Mouse (Mus musculus): ENCODE measurements around the gene E2f8. TPM values are rescaled to one million over a fixed set of nuclear protein-coding genes. Genes with fewer than 3 reads are reported as not detected.

The E2f8 gene
- polyA plus RNA-seq, 1 experiment from 2014 or later, result 29.1 TPM

DNA sequence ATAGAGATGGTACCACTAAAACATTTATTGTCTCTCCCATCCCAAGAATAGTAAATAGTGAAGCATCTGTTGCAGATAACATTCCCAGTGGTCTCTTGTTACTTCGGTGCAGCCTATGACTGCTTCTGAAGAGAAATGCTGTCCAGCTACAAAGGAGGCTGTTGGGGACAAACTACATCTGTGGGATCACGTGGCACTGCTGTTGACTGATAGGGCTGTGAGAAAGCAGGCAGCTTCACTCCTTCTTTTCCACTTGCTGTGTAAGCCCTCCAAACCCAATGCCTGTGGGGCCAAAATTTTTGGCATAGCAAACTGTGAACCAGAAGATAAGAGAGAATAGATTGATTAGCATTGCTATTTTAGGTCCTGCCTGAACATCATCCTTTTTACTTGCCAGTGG lies 51.0 kb downstream of the E2f8 start:
- no peak overlapping the region for H3K4me2 ChIP-seq (ENCODE audit: low read depth, low read length, severe bottlenecking)
- no peaks in the 10 kb centered on the region for H3K27me3 ChIP-seq (ENCODE audit: control insufficient read depth, insufficient read depth, low read length)
- H3K4me3 ChIP-seq (ENCODE audit: low read depth, low read length), result no peak overlapping the region
- peaks cover 9% of the 10 kb centered on the region; the same call in 1 of the 2 replicates for H3K36me3 ChIP-seq (ENCODE audit: control insufficient read depth, insufficient read depth, low read length)
- ATAC-seq (replicated peaks; ENCODE audit: low FRiP score), result no peak
- H3K9me3 ChIP-seq (ENCODE audit: control insufficient read depth, low read length), result no peaks in the 10 kb centered on the region
- WGBS, result 78% methylated on average over 2 of the region's 2 CpGs
- peaks cover 4% of the 10 kb centered on the region; the same call in 1 of the 2 replicates for H3K4me1 ChIP-seq (replicated peaks; ENCODE audit: control insufficient read depth, insufficient read depth, low read length)
- no peak overlapping the region for H3K27ac ChIP-seq (ENCODE audit: low read depth, low read length)
- H3K9ac ChIP-seq (ENCODE audit: low read length), result no peak overlapping the region
- DNase-seq (ENCODE audit: low spot score), result no peak

DNA sequence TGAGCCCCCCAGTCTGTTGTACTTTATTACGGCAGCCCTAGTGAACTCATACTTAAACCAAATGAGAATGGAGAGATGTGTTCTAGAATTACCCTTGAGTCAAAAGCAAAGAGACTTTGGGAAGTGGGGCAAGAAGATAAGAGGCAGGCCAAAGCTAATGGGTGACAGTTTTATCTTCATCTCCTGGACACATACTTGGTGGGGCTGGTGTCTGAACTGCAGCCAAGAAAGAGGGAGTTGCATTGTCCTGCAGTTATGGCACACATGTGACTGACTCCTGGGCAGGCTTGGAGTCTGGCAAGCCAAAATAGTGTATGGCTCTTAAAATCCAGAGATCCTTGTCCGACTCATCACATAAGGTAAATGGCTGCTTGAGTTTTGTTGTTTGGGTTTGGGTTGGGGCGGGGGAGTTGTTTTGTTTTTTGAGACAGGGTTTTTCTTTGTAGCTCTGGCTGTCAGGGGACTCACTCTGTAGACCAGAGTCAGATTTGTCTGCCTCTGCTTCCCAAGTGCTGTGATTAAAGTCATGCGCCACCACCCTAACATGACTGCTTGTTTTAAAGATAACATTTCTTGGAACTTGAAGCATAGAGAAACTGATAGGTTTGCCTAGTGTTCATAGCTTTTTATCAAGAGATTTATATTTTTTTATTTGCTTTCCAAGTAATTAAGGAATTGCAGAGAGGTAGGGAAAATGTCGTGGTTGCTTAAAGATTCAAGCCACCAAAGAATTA lies 52.1 kb downstream of the E2f8 start:
- peaks cover 10% of the 10 kb centered on the region; the same call in 1 of the 2 replicates for H3K36me3 ChIP-seq (ENCODE audit: control insufficient read depth, insufficient read depth, low read length)
- DNase-seq (ENCODE audit: low spot score), result no peak
- H3K27me3 ChIP-seq (ENCODE audit: control insufficient read depth, insufficient read depth, low read length), result no peaks in the 10 kb centered on the region
- no peak overlapping the region for H3K4me2 ChIP-seq (ENCODE audit: low read depth, low read length, severe bottlenecking)
- H3K4me3 ChIP-seq (ENCODE audit: low read depth, low read length), result no peak overlapping the region
- H3K9ac ChIP-seq (ENCODE audit: low read length), result no peak overlapping the region
- no peaks in the 10 kb centered on the region for H3K4me1 ChIP-seq (replicated peaks; ENCODE audit: control insufficient read depth, insufficient read depth, low read length)
- no peak for ATAC-seq (replicated peaks; ENCODE audit: low FRiP score)
- WGBS, result 81% methylated on average over 5 of the region's 5 CpGs
- H3K9me3 ChIP-seq (ENCODE audit: control insufficient read depth, low read length), result no peaks in the 10 kb centered on the region
- no peak overlapping the region for H3K27ac ChIP-seq (ENCODE audit: low read depth, low read length)

GRCm38 (mm10) chr7:48825170-48825569 lies 56.2 kb downstream of the E2f8 start:
- no peak overlapping the region for H3K4me3 ChIP-seq (ENCODE audit: low read depth, low read length)
- no peak for ATAC-seq (replicated peaks; ENCODE audit: low FRiP score)
- peaks cover 10% of the 10 kb centered on the region; the same call in 1 of the 2 replicates for H3K36me3 ChIP-seq (ENCODE audit: control insufficient read depth, insufficient read depth, low read length)
- H3K9ac ChIP-seq (ENCODE audit: low read length), result no peak overlapping the region
- no peak overlapping the region for H3K4me2 ChIP-seq (ENCODE audit: low read depth, low read length, severe bottlenecking)
- DNase-seq (ENCODE audit: low spot score), result no peak
- H3K27me3 ChIP-seq (ENCODE audit: control insufficient read depth, insufficient read depth, low read length), result no peaks in the 10 kb centered on the region
- WGBS, result 94% methylated on average over 6 of the region's 6 CpGs
- no peak overlapping the region for H3K27ac ChIP-seq (ENCODE audit: low read depth, low read length)
- H3K4me1 ChIP-seq (replicated peaks; ENCODE audit: control insufficient read depth, insufficient read depth, low read length), result no peaks in the 10 kb centered on the region
- H3K9me3 ChIP-seq (ENCODE audit: control insufficient read depth, low read length), result no peaks in the 10 kb centered on the region

DNA sequence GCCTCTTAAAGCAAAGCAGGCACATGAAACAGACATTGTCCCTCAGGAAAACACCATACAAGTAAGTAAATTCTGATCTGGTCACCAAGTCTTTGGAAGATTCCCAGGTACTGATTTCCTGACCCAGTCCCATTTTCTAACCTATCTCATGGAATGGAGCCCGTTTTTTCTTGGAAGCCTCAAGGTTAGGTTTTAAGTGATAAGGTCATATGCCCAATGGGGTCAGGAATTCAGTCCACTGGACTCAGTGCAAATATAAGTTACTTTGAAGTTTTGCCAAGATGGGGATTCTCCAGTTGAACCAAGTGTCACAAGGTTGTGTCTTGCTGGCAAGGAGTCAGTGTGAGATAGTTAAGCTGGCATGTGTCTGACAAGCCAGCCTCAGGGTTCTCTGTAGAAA lies 56.7 kb downstream of the E2f8 start:
- H3K9ac ChIP-seq (ENCODE audit: low read length), result no peak overlapping the region
- H3K9me3 ChIP-seq (ENCODE audit: control insufficient read depth, low read length), result no peaks in the 10 kb centered on the region
- H3K27me3 ChIP-seq (ENCODE audit: control insufficient read depth, insufficient read depth, low read length), result no peaks in the 10 kb centered on the region
- no peak for DNase-seq (ENCODE audit: low spot score)
- no peak overlapping the region for H3K4me3 ChIP-seq (ENCODE audit: low read depth, low read length)
- no peak overlapping the region for H3K4me2 ChIP-seq (ENCODE audit: low read depth, low read length, severe bottlenecking)
- WGBS, result 92% methylated on average over 1 of the region's 1 CpGs
- H3K27ac ChIP-seq (ENCODE audit: low read depth, low read length), result no peak overlapping the region
- peaks cover 10% of the 10 kb centered on the region; the same call in 1 of the 2 replicates for H3K36me3 ChIP-seq (ENCODE audit: control insufficient read depth, insufficient read depth, low read length)
- H3K4me1 ChIP-seq (replicated peaks; ENCODE audit: control insufficient read depth, insufficient read depth, low read length), result no peaks in the 10 kb centered on the region
- ATAC-seq (replicated peaks; ENCODE audit: low FRiP score), result no peak

GRCm38 (mm10) chr7:48823621-48824020 lies 57.8 kb downstream of the E2f8 start:
- H3K4me2 ChIP-seq (ENCODE audit: low read depth, low read length, severe bottlenecking), result no peak overlapping the region
- H3K9me3 ChIP-seq (ENCODE audit: control insufficient read depth, low read length), result no peaks in the 10 kb centered on the region
- ATAC-seq (replicated peaks; ENCODE audit: low FRiP score) (no peak), DNase-seq (ENCODE audit: low spot score) (no peak)
- H3K27me3 ChIP-seq (ENCODE audit: control insufficient read depth, insufficient read depth, low read length), result no peaks in the 10 kb centered on the region
- WGBS, result 97% methylated on average over 3 of the region's 3 CpGs
- peaks cover 10% of the 10 kb centered on the region; the same call in 1 of the 2 replicates for H3K36me3 ChIP-seq (ENCODE audit: control insufficient read depth, insufficient read depth, low read length)
- no peak overlapping the region for H3K4me3 ChIP-seq (ENCODE audit: low read depth, low read length)
- H3K4me1 ChIP-seq (replicated peaks; ENCODE audit: control insufficient read depth, insufficient read depth, low read length), result no peaks in the 10 kb centered on the region
- no peak overlapping the region for H3K9ac ChIP-seq (ENCODE audit: low read length)
- no peak overlapping the region for H3K27ac ChIP-seq (ENCODE audit: low read depth, low read length)

- DNase-seq (ENCODE audit: low spot score) (no peak), ATAC-seq (replicated peaks; ENCODE audit: low FRiP score) (no peak)
- no peak overlapping the region for H3K4me2 ChIP-seq (ENCODE audit: low read depth, low read length, severe bottlenecking)
- H3K9me3 ChIP-seq (ENCODE audit: control insufficient read depth, low read length), result no peaks in the 10 kb centered on the region
- no peaks in the 10 kb centered on the region for H3K4me1 ChIP-seq (replicated peaks; ENCODE audit: control insufficient read depth, insufficient read depth, low read length)
- 69% methylated on average over 5 of the region's 5 CpGs for WGBS
- peaks cover 8% of the 10 kb centered on the region; the same call in 1 of the 2 replicates for H3K36me3 ChIP-seq (ENCODE audit: control insufficient read depth, insufficient read depth, low read length)
- H3K27ac ChIP-seq (ENCODE audit: low read depth, low read length), result no peak overlapping the region
- H3K4me3 ChIP-seq (ENCODE audit: low read depth, low read length), result no peak overlapping the region
- no peak overlapping the region for H3K9ac ChIP-seq (ENCODE audit: low read length)
- no peaks in the 10 kb centered on the region for H3K27me3 ChIP-seq (ENCODE audit: control insufficient read depth, insufficient read depth, low read length)
Measured at GRCm38 (mm10) chr7:48821654-48822053, 59.7 kb downstream of the E2f8 start.

Other genes with a start within 250 kb of the E2f8 start
- gene Mrgprb3, start 237.8 kb downstream of the E2f8 start, polyA plus RNA-seq (2014; fragmentation: Nextera tagmentation; extraction: Ambion mirVana), result not detected in 2 replicates
- 35.3 and 37.5 TPM in 2 replicates for gene Zdhhc13, start 92.6 kb downstream of the E2f8 start, polyA plus RNA-seq (2014; fragmentation: Nextera tagmentation; extraction: Ambion mirVana)
- gene Csrp3, start 33.6 kb downstream of the E2f8 start, polyA plus RNA-seq (2014; fragmentation: Nextera tagmentation; extraction: Ambion mirVana), result not detected in 2 replicates
- 6.9 and 7.2 TPM in 2 replicates for gene Nav2, start 27.1 kb upstream of the E2f8 start, polyA plus RNA-seq (2014; fragmentation: Nextera tagmentation; extraction: Ambion mirVana)

Measured in forebrain, embryonic 11.5 days (tissue).